In genomic region chr8:73336845-73337244, GRCm38 (mm10) we compare ENCODE assay signal across 22 mouse cellular contexts. TPM values are rescaled to one million over a fixed set of nuclear protein-coding genes. Genes with fewer than 3 reads are reported as not detected.
DNase-seq lines count a peak whose midpoint lies in the region.
"Had no signal": no experiment of that assay in that cellular context is flagged by ENCODE, and none has a peak within 500 bp of the region (broad histone marks: within the 10 kb centered on the region; RNA-seq: fewer than 3 reads in every experiment).

No protein-coding gene starts in this region.

- peak; percentile 1 for DNase-seq in heart, embryonic 10.5 days (ENCODE audit: low spot score)
- no peak for DNase-seq in heart, postnatal 36 days
- DNase-seq in ES-CJ7 (ENCODE audit: low read depth, low spot score) (peak; percentile 80), ZHBTc4 (ENCODE audit: low read depth, low spot score) (peak; percentile 50)
- DNase-seq in left cerebral cortex, postnatal 25 days (ENCODE audit: low spot score in 2 of 2), result no peak
- no peak for DNase-seq in kidney, postnatal 25 days
- DNase-seq: adrenal gland, adult 2 months; adrenal gland, postnatal 10 days; adrenal gland, postnatal 25 days; cerebellum, adult 11 months; cerebellum, adult 18-20 months; cerebellum, adult 8-10 months; cerebellum, adult 9-11 months; cerebellum, postnatal 14 days; cerebellum, postnatal 36 days; embryo, embryonic 11 days had no signal

- H3K9me3 ChIP-seq in heart, embryonic 10.5 days, result no peaks in the 10 kb centered on the region
- H3K9me3 ChIP-seq: embryonic facial prominence, embryonic 13.5 days; embryonic facial prominence, embryonic 15.5 days; forebrain, embryonic 10.5 days; forebrain, embryonic 12.5 days had no signal

- 0 out of 2 replicates have a peak, but pooled peaks cover 5% of the 10 kb centered on the region for H3K36me3 ChIP-seq in heart, embryonic 10.5 days
- H3K36me3 ChIP-seq: embryonic facial prominence, embryonic 15.5 days had no signal

- H3K4me3 ChIP-seq in heart, embryonic 10.5 days, result no peak overlapping the region
- H3K4me3 ChIP-seq: embryonic facial prominence, embryonic 13.5 days; embryonic facial prominence, embryonic 15.5 days; erythroblast, embryonic 14.5 days; forebrain, embryonic 10.5 days; forebrain, embryonic 12.5 days had no signal

- WGBS in heart, embryonic 10.5 days, result 60% methylated on average over 1 of the region's 1 CpGs

- no peak overlapping the region for H3K27ac ChIP-seq in heart, embryonic 10.5 days
- H3K27ac ChIP-seq: embryonic facial prominence, embryonic 13.5 days; embryonic facial prominence, embryonic 15.5 days; forebrain, embryonic 10.5 days; forebrain, embryonic 12.5 days had no signal

- H3K27me3 ChIP-seq in heart, embryonic 10.5 days (ENCODE audit: insufficient read depth, poor library complexity, severe bottlenecking), result no peaks in the 10 kb centered on the region
- H3K27me3 ChIP-seq: embryonic facial prominence, embryonic 13.5 days; embryonic facial prominence, embryonic 15.5 days; forebrain, embryonic 12.5 days had no signal

- H3K4me1 ChIP-seq in heart, embryonic 10.5 days, result no peaks in the 10 kb centered on the region
- H3K4me1 ChIP-seq: embryonic facial prominence, embryonic 13.5 days; embryonic facial prominence, embryonic 15.5 days; forebrain, embryonic 10.5 days; forebrain, embryonic 12.5 days had no signal

- intact Hi-C loops in heart, postnatal 36 days (cut with DNase I), result no loop called here
- intact Hi-C loops in left cerebral cortex, postnatal 25 days (cut with DNase I), result no loop called here

RNA-seq across cellular contexts. Expression of gene Large1, which starts 16.5 kb away (rescaled TPM):
- polyA plus RNA-seq in heart, embryonic 10.5 days (2016; fragmentation: Nextera tagmentation; extraction: Ambion mirVana), result 6.1 and 7.5 TPM in 2 replicates
- total RNA-seq in heart, postnatal 36 days (2021), result 10 to 100 TPM; 36.9 to 37.8 TPM
- total RNA-seq in left cerebral cortex, postnatal 25 days (2021), result 100 to 1,000 TPM; 159 to 168 TPM
- total RNA-seq: MEL had no signal
- polyA plus RNA-seq: erythroblast, embryonic 14.5 days had no signal

Comparison
In these comparisons a context has a peak if more than half of its experiments do, and no peak if none do; other contexts are left out.
1. DNase-seq: peak in heart, embryonic 10.5 days (single experiment), ES-CJ7 (single experiment) and ZHBTc4 (single experiment); none in heart, postnatal 36 days (0 of 2), left cerebral cortex, postnatal 25 days (0 of 2) and kidney, postnatal 25 days (0 of 2).
2. RNA of gene Large1, which starts 16.5 kb away (total RNA-seq): 159 to 168 TPM in left cerebral cortex, postnatal 25 days; 36.9 to 37.8 TPM in heart, postnatal 36 days; every median in the first group is over 4 times any median in the second.